Mouse (Mus musculus): ENCODE results near the gene Ctdspl.

- TF ChIP-seq CTCF (IDR thresholded peaks at IDR 0.05; ENCODE audit: borderline replicate concordance, control insufficient read depth, extremely low read depth, insufficient read depth, low read length, poor library complexity): no peak
- no peak for TF ChIP-seq POLR2A (IDR thresholded peaks at IDR 0.05; ENCODE audit: control insufficient read depth, extremely low read depth, insufficient read depth, low read length, poor library complexity)
These were observed 36.1 kb upstream of the Ctdspl start for GRCm38 (mm10) chr9:118890149-118890548.
